Mouse (Mus musculus) spleen, adult 2 months (tissue): ENCODE measurements around the gene Gm45713.

Source experiments
- CTCF ChIP-seq: fragments of 200-500 bp; IDR thresholded peaks from 2 replicates; pipeline ENCODE4 v1.5.1; 2011; ENCODE audit warnings: mild to moderate bottlenecking, inconsistent platforms; ENCODE audit not compliant: insufficient read depth, insufficient read length, insufficient replicate concordance; ENCODE audit errors: extremely low read depth
- POLR2A ChIP-seq: fragments of 200-500 bp; IDR thresholded peaks from 2 replicates; pipeline ENCODE4 v1.6.1; 2011; ENCODE audit warnings: low read depth, low read length, inconsistent platforms

DNA sequence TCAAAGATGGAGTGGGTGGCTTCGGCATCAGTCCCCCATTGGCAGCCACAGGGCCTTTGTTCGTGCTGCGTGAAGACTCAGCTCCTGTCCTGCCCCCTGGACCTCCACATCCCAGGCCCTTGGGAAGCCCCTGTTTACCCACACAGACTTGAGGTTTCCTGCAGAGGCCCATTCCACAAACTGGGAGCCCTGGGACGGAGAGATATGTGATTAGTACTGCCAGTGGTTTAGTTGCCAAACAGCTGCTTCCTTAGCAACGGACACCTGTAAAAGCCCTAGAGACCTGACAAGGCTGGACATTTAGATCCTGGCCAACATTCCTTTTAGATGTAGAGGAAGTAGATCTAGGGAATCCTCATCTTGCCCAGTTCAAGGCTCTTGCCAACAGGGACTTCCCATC, 5.9 kb upstream of the Gm45713 start:
- TF ChIP-seq CTCF (no peak), POLR2A (no peak)
